Mouse (Mus musculus) stomach, embryonic 16.5 days (tissue): ENCODE measurements at regions not wholly inside any gene's neighbourhood (a gene's known extent, or its start where the extent isn't known, plus 50 kb on each side); places are given as distances from the start of the nearest gene placed in this dataset.

Experiments
- ATAC-seq: fragments of 200-750 bp; cut with Nextera tagmentation; 2 replicates; pipeline ENCODE4 v1.8.0; 2017; ENCODE audit warnings: moderate number of reproducible peaks, moderate TSS enrichment; ENCODE audit not compliant: insufficient read depth, low FRiP score
- H3K27ac ChIP-seq: fragments of 300-500 bp; sonication (generic); 2 replicates; pipeline ENCODE4 v1.5.1; 2014; ENCODE audit warnings: low read length
- H3K27me3 ChIP-seq: fragments of 300-500 bp; sonication (generic); 2 replicates; pipeline ENCODE4 v1.6.1; 2014; ENCODE audit warnings: low read length, control low read depth, mixed read lengths; ENCODE audit not compliant: control insufficient read depth, insufficient read depth
- H3K36me3 ChIP-seq: fragments of 300-500 bp; sonication (generic); 2 replicates; pipeline ENCODE4 v1.6.1; 2014; ENCODE audit warnings: low read length; ENCODE audit not compliant: control insufficient read depth, insufficient read depth
- H3K4me1 ChIP-seq: fragments of 300-500 bp; sonication (generic); 2 replicates; pipeline ENCODE4 v1.6.1; 2014; ENCODE audit warnings: low read length, control low read depth, mixed read lengths; ENCODE audit not compliant: control insufficient read depth, insufficient read depth
- H3K4me2 ChIP-seq: fragments of 300-500 bp; sonication (generic); 2 replicates; pipeline ENCODE4 v1.6.1; 2014; ENCODE audit warnings: low read depth, low read length, mixed read lengths
- H3K4me3 ChIP-seq: fragments of 300-500 bp; sonication (generic); replicated peaks from 2 replicates; pipeline ENCODE4 v1.5.1; 2014; ENCODE audit warnings: mild to moderate bottlenecking, low read length
- H3K9ac ChIP-seq: fragments of 300-500 bp; sonication (generic); 2 replicates; pipeline ENCODE4 v1.6.1; 2014; ENCODE audit warnings: low read length
- H3K9me3 ChIP-seq: fragments of 300-500 bp; sonication (generic); replicated peaks from 2 replicates; pipeline ENCODE4 v1.6.1; 2016; ENCODE audit warnings: low read length, control low read depth; ENCODE audit not compliant: control insufficient read depth
- WGBS: fragments of 180-500 bp; shearing (Covaris S2); extraction: QIAGEN DNeasy Blood & Tissue Kit; methylation state at CpG from one replicate; pipeline ENCODE4 v1.1.7; 2014; 5-methylcytosine and 5-hydroxymethylcytosine counted together

GRCm38 (mm10) chr2:168842261-168842740 lies 74.6 kb upstream of the Sall4 start:
- Histone ChIP-seq H3K9me3 (peaks cover 5% of the 10 kb centered on the region; the same call in 1 of the 2 replicates), H3K9ac (no peak overlapping the region), H3K27me3 (peaks cover 22% of the 10 kb centered on the region), H3K4me2 (peak overlapping the region; percentile 25; the same call in 1 of the 2 replicates), H3K4me3 (no peak overlapping the region; the same call in 1 of the 2 replicates), H3K27ac (no peak overlapping the region), H3K4me1 (peaks cover 17% of the 10 kb centered on the region), H3K36me3 (no peaks in the 10 kb centered on the region)
- no peak for ATAC-seq
- WGBS, result 12% methylated on average over 15 of the region's 15 CpGs

GRCm38 (mm10) chr2:168841713-168842045 lies 73.9 kb upstream of the Sall4 start:
- Histone ChIP-seq H3K36me3 (no peaks in the 10 kb centered on the region), H3K27me3 (peaks cover 22% of the 10 kb centered on the region), H3K4me2 (peak overlapping the region; percentile 25), H3K9ac (no peak overlapping the region), H3K4me1 (peaks cover 17% of the 10 kb centered on the region), H3K27ac (no peak overlapping the region), H3K9me3 (peaks cover 5% of the 10 kb centered on the region; the same call in 1 of the 2 replicates), H3K4me3 (peak overlapping the region; percentile 18)
- no peak for ATAC-seq
- WGBS, result 6% methylated on average over 11 of the region's 11 CpGs

GRCm38 (mm10) chr2:168840853-168841712 lies 73.3 kb upstream of the Sall4 start:
- peak overlapping the region; percentile 25 for H3K4me2 ChIP-seq
- H3K4me3 ChIP-seq, result peak overlapping the region; percentile 18; the same call in 1 of the 2 replicates
- WGBS, result 13% methylated on average over 19 of the region's 19 CpGs
- peaks cover 22% of the 10 kb centered on the region for H3K27me3 ChIP-seq
- no peak overlapping the region for H3K9ac ChIP-seq
- H3K4me1 ChIP-seq, result peaks cover 17% of the 10 kb centered on the region
- ATAC-seq, result no peak
- no peak overlapping the region for H3K27ac ChIP-seq
- H3K9me3 ChIP-seq, result peaks cover 5% of the 10 kb centered on the region; the same call in 1 of the 2 replicates
- H3K36me3 ChIP-seq, result no peaks in the 10 kb centered on the region

- Histone ChIP-seq H3K36me3 (no peaks in the 10 kb centered on the region), H3K4me1 (peaks cover 17% of the 10 kb centered on the region), H3K4me2 (peak overlapping the region; percentile 41), H3K9me3 (peaks cover 5% of the 10 kb centered on the region; the same call in 1 of the 2 replicates), H3K27ac (no peak overlapping the region), H3K27me3 (peaks cover 22% of the 10 kb centered on the region), H3K4me3 (peak overlapping the region; percentile 26), H3K9ac (peak overlapping the region; percentile 48; the same call in 1 of the 2 replicates)
- ATAC-seq, result no peak
- 3% methylated on average over 24 of the region's 24 CpGs for WGBS
Observed at GRCm38 (mm10) chr2:168839811-168840655, 72.3 kb upstream of the Sall4 start.

- no peaks in the 10 kb centered on the region for H3K36me3 ChIP-seq
- H3K27ac ChIP-seq, result no peak overlapping the region
- 28% methylated on average over 6 of the region's 6 CpGs for WGBS
- no peak overlapping the region for H3K9ac ChIP-seq
- peaks cover 5% of the 10 kb centered on the region; the same call in 1 of the 2 replicates for H3K9me3 ChIP-seq
- ATAC-seq, result no peak
- no peak overlapping the region for H3K4me3 ChIP-seq
- peaks cover 17% of the 10 kb centered on the region for H3K4me1 ChIP-seq
- peaks cover 22% of the 10 kb centered on the region for H3K27me3 ChIP-seq
- no peak overlapping the region for H3K4me2 ChIP-seq
Observed at GRCm38 (mm10) chr2:168839221-168839620, 71.5 kb upstream of the Sall4 start.

- ATAC-seq, result no peak
- H3K4me1 ChIP-seq, result peaks cover 17% of the 10 kb centered on the region
- H3K9me3 ChIP-seq, result peaks cover 5% of the 10 kb centered on the region; the same call in 1 of the 2 replicates
- no peak overlapping the region for H3K4me3 ChIP-seq
- WGBS, result 25% methylated on average over 12 of the region's 12 CpGs
- no peak overlapping the region for H3K9ac ChIP-seq
- H3K27ac ChIP-seq, result no peak overlapping the region
- H3K27me3 ChIP-seq, result peaks cover 22% of the 10 kb centered on the region
- no peaks in the 10 kb centered on the region for H3K36me3 ChIP-seq
- H3K4me2 ChIP-seq, result no peak overlapping the region
Observed at GRCm38 (mm10) chr2:168838681-168839080, 70.9 kb upstream of the Sall4 start.

- no peak overlapping the region for H3K4me2 ChIP-seq
- no peak overlapping the region for H3K9ac ChIP-seq
- H3K4me1 ChIP-seq, result peaks cover 17% of the 10 kb centered on the region
- no peak for ATAC-seq
- H3K27me3 ChIP-seq, result peaks cover 22% of the 10 kb centered on the region
- no peak overlapping the region for H3K27ac ChIP-seq
- WGBS, result 54% methylated on average over 5 of the region's 5 CpGs
- peaks cover 5% of the 10 kb centered on the region; the same call in 1 of the 2 replicates for H3K9me3 ChIP-seq
- H3K36me3 ChIP-seq, result no peaks in the 10 kb centered on the region
- H3K4me3 ChIP-seq, result no peak overlapping the region
Observed at GRCm38 (mm10) chr2:168837951-168838570, 70.3 kb upstream of the Sall4 start.

GRCm38 (mm10) chr2:168834771-168835170 lies 67.0 kb upstream of the Sall4 start:
- H3K4me3 ChIP-seq, result no peak overlapping the region
- peaks cover 2% of the 10 kb centered on the region; the same call in 1 of the 2 replicates for H3K4me1 ChIP-seq
- 86% methylated on average over 3 of the region's 3 CpGs for WGBS
- no peak overlapping the region for H3K4me2 ChIP-seq
- no peaks in the 10 kb centered on the region for H3K36me3 ChIP-seq
- no peak overlapping the region for H3K9ac ChIP-seq
- H3K9me3 ChIP-seq, result no peaks in the 10 kb centered on the region
- H3K27ac ChIP-seq, result no peak overlapping the region
- ATAC-seq, result no peak
- H3K27me3 ChIP-seq, result peaks cover 10% of the 10 kb centered on the region; the same call in 1 of the 2 replicates
